Mouse (Mus musculus): ENCODE measurements around the gene Atp13a2.

GRCm38 (mm10) chr4:140959128-140959679 is 27.5 kb upstream of the Atp13a2 start:
- TF ChIP-seq ZC3H11A (IDR thresholded peaks at IDR 0.05; ENCODE audit: borderline replicate concordance, low read depth, low read length) (no peak), HCFC1 (IDR thresholded peaks at IDR 0.05; ENCODE audit: borderline replicate concordance, insufficient read depth, low read length) (no peak), MAFK (IDR thresholded peaks at IDR 0.05; ENCODE audit: insufficient read depth, low read depth, low read length) (no peak)
